Mouse (Mus musculus) erythroid progenitor cell, adult 5-6 weeks (primary cell): ENCODE measurements around the gene Eml6. TPM values are rescaled to one million over a fixed set of nuclear protein-coding genes. Genes with fewer than 3 reads are reported as not detected.
"Not testable (repeated sequence)": the region's sequence is repeated elsewhere in the genome, so short reads cannot be mapped to it uniquely, and the experiment has no call there.

ENCODE experiments used
- ATAC-seq: replicated peaks from 2 replicates; pipeline ENCODE4 v1.8.0; 2016; ENCODE audit warnings: moderate number of reproducible peaks, mild to moderate bottlenecking, moderate TSS enrichment, inconsistent platforms; ENCODE audit not compliant: poor library complexity, low FRiP score, severe bottlenecking
- total RNA-seq, 2 experiments: library from RNA; stranded (forward) in 1 of 2; stranded (reverse) in 1 of 2; fragments of 150-400 nt in 1 of 2; fragments of 186-747, 209-891 nt in 1 of 2; gene quantifications; 2 replicates each; pipeline versions ENCODE4 v1.2.3 to v1.2.4; 2015 to 2017; ENCODE audit warnings: low replicate concordance in 2 of 2

Gene Eml6
- total RNA-seq (2015; ENCODE audit: low replicate concordance) (0.84 and 18.0 TPM in 2 replicates), total RNA-seq (2017; ENCODE audit: low replicate concordance) (1.2 TPM in 1 of 2 replicates, not detected in the other)

- ATAC-seq: no peak
Measured at GRCm38 (mm10) chr11:30025835-30026472, at the start of gene Eml6. Gene Eml6, minus strand, starts transcription at chr11:30026033.

- no peak for ATAC-seq
Measured at GRCm38 (mm10) chr11:30057299-30057698, 31.5 kb upstream of the Eml6 start.

- ATAC-seq: no peak
Measured at GRCm38 (mm10) chr11:30025144-30025543, 689 bp downstream of the Eml6 start.

GRCm38 (mm10) chr11:30024261-30025071, 1.4 kb downstream of the Eml6 start:
- no peak for ATAC-seq

GRCm38 (mm10) chr11:29986257-29986656, 39.6 kb downstream of the Eml6 start:
- ATAC-seq: no peak

GRCm38 (mm10) chr11:29968874-29969273, 57.0 kb downstream of the Eml6 start:
- ATAC-seq: no peak

GRCm38 (mm10) chr11:29959366-29959765, 66.5 kb downstream of the Eml6 start:
- no peak for ATAC-seq

- no peak for ATAC-seq
Measured at GRCm38 (mm10) chr11:29944661-29945060, 81.2 kb downstream of the Eml6 start.

GRCm38 (mm10) chr11:29924332-29924731, 101.5 kb downstream of the Eml6 start:
- no peak for ATAC-seq

GRCm38 (mm10) chr11:29923851-29924250, 102.0 kb downstream of the Eml6 start:
- no peak for ATAC-seq

- ATAC-seq: no peak
Measured at GRCm38 (mm10) chr11:29913180-29913579, 112.7 kb downstream of the Eml6 start.

- no peak for ATAC-seq
Measured at GRCm38 (mm10) chr11:29909330-29909729, 116.5 kb downstream of the Eml6 start.

GRCm38 (mm10) chr11:29885160-29885559, 140.7 kb downstream of the Eml6 start:
- peak; percentile 80 for ATAC-seq

GRCm38 (mm10) chr11:29884355-29884754, 141.5 kb downstream of the Eml6 start:
- no peak for ATAC-seq

- ATAC-seq: no peak
Measured at GRCm38 (mm10) chr11:29883024-29883423, 142.8 kb downstream of the Eml6 start.

- ATAC-seq: no peak
Measured at GRCm38 (mm10) chr11:29879641-29880040, 146.2 kb downstream of the Eml6 start.

GRCm38 (mm10) chr11:29877981-29878380, 147.9 kb downstream of the Eml6 start:
- ATAC-seq: no peak

GRCm38 (mm10) chr11:29877280-29877679, 148.6 kb downstream of the Eml6 start:
- ATAC-seq: no peak

GRCm38 (mm10) chr11:29874781-29875180, 151.1 kb downstream of the Eml6 start:
- not testable (repeated sequence) for ATAC-seq

GRCm38 (mm10) chr11:29870174-29870573, 155.7 kb downstream of the Eml6 start:
- ATAC-seq: no peak

GRCm38 (mm10) chr11:29864269-29864668, 161.6 kb downstream of the Eml6 start:
- ATAC-seq: no peak
